Mouse (Mus musculus) gastrocnemius, postnatal 36 days (tissue): ENCODE measurements around the gene Adamtsl1. TPM values are rescaled to one million over a fixed set of nuclear protein-coding genes. Genes with fewer than 3 reads are reported as not detected.

Experiments
- DNase-seq, 2 experiments: peaks; one replicate each; pipeline ENCODE4 v3.0.0; 2022
- intact Hi-C: fragments of 180-260 bp; cut with DNase I; formaldehyde crosslinking; loops from one replicate; pipeline ENCODE4 v1.15.1; 2025
- total RNA-seq, 2 experiments: library from RNA; stranded (reverse); gene quantifications; 2 replicates each; pipeline ENCODE4 v1.2.3; 2021

Adamtsl1 gene
- total RNA-seq, 2 experiments from 2014 or later: 3.8 to 4.2 TPM

DNA sequence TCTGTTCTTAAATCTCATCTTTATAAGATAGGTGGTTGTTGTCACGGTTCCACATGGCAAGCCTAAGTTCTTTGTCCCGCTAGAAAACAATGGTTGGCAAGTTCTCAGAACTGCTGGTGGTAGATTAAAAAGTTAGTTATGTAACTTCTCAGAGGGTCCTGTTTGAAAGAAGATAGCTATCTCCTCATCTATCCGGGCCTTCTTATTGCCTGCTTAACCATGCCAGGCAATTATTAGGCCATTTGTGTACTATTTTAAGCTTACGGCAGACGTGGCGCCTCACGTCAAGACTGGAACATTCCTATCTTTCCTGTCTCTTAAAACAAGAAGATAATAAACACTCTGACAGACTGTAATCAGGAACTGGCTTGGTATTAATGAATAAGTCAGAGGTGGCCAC lies 115.4 kb downstream of the Adamtsl1 start:
- no peak for DNase-seq
- intact Hi-C loops: no loop called here

GRCm38 (mm10) chr4:85669271-85669670 lies 155.3 kb downstream of the Adamtsl1 start:
- intact Hi-C loops: no loop called here
- no peak for DNase-seq

- no peak for DNase-seq
- intact Hi-C loops: no loop called here
Observed at GRCm38 (mm10) chr4:85669735-85670134, 155.8 kb downstream of the Adamtsl1 start.

GRCm38 (mm10) chr4:85672290-85672689 lies 158.3 kb downstream of the Adamtsl1 start:
- intact Hi-C loops: no loop called here
- DNase-seq: no peak

GRCm38 (mm10) chr4:85677621-85678020 lies 163.6 kb downstream of the Adamtsl1 start:
- DNase-seq: no peak
- intact Hi-C loops: loop anchor here (1.0 kb wide), 1 partner anchor 8 kb away; no protein-coding TSS in a partner anchor

DNA sequence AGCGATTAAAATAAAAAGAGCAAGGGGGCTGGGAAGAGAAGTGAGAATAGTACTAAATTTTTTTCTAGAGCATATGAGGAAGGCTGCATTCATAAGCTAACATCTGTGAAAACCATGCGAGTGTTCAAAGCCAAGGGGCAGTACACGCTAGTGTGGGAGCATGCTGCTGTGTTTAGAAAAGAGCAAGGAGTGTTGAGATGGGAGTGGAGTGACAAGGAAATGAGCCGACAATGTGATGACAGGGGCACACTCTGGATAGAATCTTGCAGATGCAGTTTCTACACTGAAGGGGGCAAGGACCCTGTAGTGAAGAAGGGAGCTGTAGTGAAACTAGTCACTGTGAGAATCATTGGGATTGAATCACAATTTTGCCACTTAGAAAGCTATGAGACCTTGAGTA lies 172.2 kb downstream of the Adamtsl1 start:
- no peak for DNase-seq
- intact Hi-C loops: no loop called here

DNA sequence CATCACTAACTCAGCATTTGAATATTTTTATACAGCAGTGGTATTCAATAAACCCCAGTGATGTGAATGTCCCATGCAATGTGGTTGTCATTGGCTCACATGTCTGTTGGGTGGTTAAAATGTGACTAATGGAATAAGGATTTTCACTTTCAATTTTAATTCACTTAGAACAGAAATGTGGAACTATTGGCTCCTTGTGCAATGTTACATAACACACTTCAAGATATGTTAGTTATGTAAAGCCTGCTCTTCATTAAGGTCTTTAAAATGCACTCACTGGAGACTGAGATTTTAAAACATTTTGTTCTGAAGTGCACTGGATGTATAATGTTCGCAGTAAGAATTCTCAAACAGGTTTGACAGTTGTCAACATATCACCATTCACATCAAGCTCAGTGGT lies 181.3 kb downstream of the Adamtsl1 start:
- no peak for DNase-seq

GRCm38 (mm10) chr4:85707352-85708057 lies 193.5 kb downstream of the Adamtsl1 start:
- intact Hi-C loops: no loop called here
- DNase-seq: no peak

More for the DNA sequence above, 181.3 kb downstream of the Adamtsl1 start:
- intact Hi-C loops: no loop called here

DNA sequence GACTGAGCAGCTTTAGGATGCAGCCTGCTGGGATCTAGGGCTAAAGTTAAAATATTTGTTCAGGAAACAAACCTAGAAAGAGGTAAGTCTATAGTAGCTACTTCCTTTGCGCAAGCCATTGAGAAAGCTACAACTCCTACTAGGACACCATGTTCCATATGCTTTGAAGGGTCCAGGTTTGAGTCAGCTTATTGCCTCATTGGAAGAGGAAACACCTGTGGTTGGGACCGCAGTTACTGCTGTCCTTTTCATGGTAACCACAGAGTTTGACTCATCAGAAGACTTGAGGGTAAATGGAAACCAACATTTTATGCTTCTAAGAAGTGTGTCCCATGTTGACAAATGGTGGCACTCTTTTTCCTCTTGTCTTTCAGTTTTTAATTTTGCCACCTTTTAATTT lies 195.7 kb downstream of the Adamtsl1 start:
- intact Hi-C loops: no loop called here
- DNase-seq: no peak

DNA sequence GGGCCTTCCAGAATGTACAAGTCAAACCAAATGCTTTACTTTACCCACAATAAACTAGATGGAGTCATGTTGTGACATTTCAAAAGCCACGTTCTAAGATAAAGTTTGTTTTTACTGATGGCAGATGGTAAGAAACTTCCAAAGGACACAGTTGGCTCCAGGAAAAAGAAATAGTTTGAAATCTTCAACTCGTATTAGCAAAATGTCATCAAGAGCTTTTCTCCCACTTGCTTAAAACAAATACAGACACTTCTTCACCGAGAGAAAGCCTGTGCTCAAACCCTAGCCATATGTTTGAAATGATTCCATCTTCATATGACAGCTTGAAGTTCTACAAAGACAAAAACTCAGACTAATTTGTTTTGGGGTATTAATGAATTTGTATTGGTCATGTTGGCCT lies 211.0 kb downstream of the Adamtsl1 start:
- intact Hi-C loops: no loop called here
- no peak for DNase-seq

GRCm38 (mm10) chr4:85727731-85728130 lies 213.8 kb downstream of the Adamtsl1 start:
- intact Hi-C loops: no loop called here

DNA sequence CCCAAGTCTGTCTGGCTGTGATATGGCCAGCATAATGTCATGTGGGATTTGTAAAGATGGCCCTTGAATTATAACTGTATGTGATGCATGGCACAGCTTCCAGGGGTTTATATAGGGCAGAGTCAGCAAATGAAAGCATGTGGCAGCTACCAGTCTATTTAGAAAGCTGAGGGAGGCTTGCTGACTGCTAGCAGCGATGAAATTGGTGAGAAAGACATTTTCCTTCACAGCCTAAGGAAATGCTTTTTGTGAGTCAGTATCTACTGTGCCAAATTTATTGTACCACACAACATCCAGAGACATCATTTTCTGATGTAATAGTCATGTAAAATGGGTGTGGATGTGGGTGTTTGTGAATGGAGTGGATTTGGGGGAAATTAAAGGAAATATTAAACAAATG lies 214.4 kb downstream of the Adamtsl1 start:
- no peak for DNase-seq
- intact Hi-C loops: no loop called here

More at GRCm38 (mm10) chr4:85727731-85728130, 213.8 kb downstream of the Adamtsl1 start:
- no peak for DNase-seq

DNA sequence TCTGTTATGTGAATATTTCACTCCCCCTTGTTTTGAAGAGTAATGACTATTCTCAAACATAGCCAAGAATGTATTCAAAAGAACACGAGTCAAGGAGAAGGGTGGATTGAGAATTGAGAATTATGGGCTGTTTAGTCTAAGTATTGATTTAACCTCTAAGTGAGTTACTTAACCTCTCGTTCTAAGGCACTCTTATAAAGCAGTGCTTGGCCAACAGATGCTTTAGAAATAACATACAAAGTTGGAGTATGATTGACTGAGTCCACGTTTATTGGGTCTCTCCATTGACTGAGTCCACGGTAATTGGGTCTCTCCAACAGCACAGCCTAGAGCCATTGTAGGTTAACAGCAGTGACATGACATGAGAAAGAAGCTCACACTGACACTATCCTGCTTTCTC lies 226.5 kb downstream of the Adamtsl1 start:
- intact Hi-C loops: no loop called here
- no peak for DNase-seq

DNA sequence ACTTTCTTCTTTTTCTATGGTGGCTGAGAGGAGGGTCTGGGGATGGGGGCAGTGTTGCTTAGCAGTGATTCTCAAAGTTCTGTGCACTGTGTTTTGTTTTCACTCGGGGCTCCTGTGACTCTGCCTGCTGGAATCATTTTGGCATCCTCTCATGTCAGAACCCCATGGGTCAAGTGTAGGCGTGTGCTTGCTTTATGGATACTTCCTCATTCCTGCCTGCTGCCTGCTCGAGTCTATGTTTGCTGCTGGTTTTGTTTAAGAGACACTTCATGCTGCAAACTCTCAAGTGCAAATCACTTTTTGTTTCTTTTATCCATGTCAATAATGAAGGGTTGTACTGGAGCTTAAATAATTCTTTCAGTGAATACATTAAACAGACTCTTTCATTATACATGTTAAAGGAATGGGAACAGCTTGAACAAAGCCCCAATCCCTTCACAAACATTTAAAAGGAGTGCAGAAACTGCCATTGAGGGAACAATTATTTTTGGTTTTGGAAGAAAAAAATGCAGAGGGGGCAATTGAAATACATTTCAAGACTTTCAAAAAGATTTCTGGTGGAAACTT lies 227.9 kb downstream of the Adamtsl1 start:
- no peak for DNase-seq
- intact Hi-C loops: no loop called here

DNA sequence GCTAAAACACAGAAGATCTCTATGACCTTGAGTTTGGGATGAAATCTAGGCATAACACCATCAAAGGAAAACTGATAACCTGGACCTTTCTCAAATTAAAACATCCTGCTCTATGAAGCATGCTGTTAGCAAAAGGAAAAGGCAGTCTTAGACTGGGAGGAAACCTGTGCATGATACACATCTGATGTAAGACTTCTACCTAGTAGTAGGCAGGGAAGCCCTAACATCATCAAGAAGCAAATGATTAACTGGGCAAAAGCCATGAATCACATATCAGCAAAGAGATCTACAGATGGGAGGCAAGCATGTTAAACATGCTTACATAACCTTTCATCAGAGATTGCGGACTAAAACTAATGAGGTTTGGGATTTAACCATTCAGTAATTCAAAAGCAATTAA lies 229.5 kb downstream of the Adamtsl1 start:
- intact Hi-C loops: no loop called here
- DNase-seq: no peak

DNA sequence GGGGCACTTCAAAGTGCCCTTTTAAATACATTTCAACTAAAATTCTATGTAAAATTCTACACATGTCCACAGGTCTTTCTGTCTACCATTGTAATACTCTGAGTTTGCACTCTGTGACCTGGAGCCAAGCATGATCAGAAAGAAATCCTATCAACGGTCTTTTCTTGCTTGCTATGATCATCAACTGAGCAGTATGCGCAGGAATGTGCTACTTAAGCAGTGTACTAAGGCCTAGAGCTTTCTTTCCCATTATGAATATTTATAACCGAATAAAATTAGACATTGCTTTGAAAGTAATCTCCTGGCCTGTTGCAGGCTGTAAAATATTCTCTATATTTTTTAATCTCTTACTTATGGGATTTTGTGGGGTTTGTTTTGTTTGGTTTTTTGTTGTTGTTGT lies 248.7 kb downstream of the Adamtsl1 start:
- DNase-seq: no peak

GRCm38 (mm10) chr4:85763161-85764014 lies 249.4 kb downstream of the Adamtsl1 start:
- no peak for DNase-seq
- intact Hi-C loops: no loop called here

More for the DNA sequence above, 248.7 kb downstream of the Adamtsl1 start:
- intact Hi-C loops: no loop called here

- intact Hi-C loops: no loop called here
- DNase-seq: no peak
Observed at GRCm38 (mm10) chr4:85764015-85764450, 250.1 kb downstream of the Adamtsl1 start.

DNA sequence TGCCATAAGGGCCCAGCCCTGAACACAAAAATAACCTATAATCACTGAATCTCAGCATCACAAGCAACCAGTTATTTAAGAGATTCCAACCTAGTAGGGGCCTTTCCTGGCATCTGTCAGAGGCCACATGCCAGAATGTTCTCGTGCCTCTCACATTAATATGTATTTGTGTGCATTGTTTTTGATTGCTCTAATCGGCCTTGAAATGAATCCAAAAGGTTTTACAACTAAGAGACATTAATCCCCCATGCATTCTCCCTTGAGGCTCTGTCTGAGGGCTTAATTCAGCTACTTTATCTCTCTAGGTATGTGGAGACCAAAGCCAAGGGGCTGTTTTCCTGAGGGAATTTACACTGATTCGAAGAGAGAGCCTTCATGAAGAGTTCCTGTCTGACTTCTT lies 250.5 kb downstream of the Adamtsl1 start:
- no peak for DNase-seq
- intact Hi-C loops: no loop called here

GRCm38 (mm10) chr4:85767666-85768065 lies 253.7 kb downstream of the Adamtsl1 start:
- intact Hi-C loops: no loop called here
- DNase-seq: no peak

DNA sequence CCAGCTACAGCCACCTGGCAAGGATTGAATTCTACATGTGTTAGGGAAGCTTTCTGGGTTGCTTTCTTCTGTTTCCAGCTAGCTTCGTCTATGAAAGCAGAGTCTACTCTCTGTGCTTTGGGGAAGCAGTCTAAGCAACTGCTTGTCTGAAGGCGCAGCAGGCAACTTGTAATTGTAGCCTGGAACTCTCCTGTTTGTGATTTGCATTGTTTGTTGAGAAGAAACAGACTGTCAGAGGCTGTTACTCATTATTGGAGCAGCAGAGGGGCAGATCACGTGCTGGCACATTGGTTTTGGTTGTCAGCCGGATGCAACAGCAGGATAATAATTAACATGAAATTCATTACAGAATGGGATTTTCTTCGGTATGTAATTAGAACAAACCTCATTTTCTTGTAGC lies 254.1 kb downstream of the Adamtsl1 start:
- intact Hi-C loops: no loop called here
- DNase-seq: no peak
